Mouse (Mus musculus) spleen, adult 2 months (tissue): ENCODE results near the gene Vapb. TPM values are rescaled to one million over a fixed set of nuclear protein-coding genes. Genes with fewer than 3 reads are reported as not detected.

Experiments
- DNase-seq, 2 experiments: peaks; one replicate each; pipeline versions ENCODE4 v3.0.0 to v3.0.0-alpha.2; 2012 to 2021; ENCODE audit warnings: low spot score in 2 of 2, low read depth in 1 of 2
- H3K27ac ChIP-seq: fragments of 200-500 bp; 2 replicates; pipeline ENCODE4 v1.5.1; 2012; ENCODE audit warnings: low read length, inconsistent platforms; ENCODE audit not compliant: insufficient read depth
- H3K27me3 ChIP-seq: fragments of 200-500 bp; 2 replicates; pipeline ENCODE4 v1.6.1; 2012; ENCODE audit warnings: mild to moderate bottlenecking, moderate library complexity, low read length, inconsistent platforms; ENCODE audit not compliant: control insufficient read depth, insufficient read depth
- H3K36me3 ChIP-seq: fragments of 200-500 bp; 2 replicates; pipeline ENCODE4 v1.6.1; 2012; ENCODE audit warnings: mild to moderate bottlenecking, low read length, inconsistent platforms; ENCODE audit not compliant: control insufficient read depth, insufficient read depth
- H3K4me1 ChIP-seq: fragments of 200-500 bp; 2 replicates; pipeline ENCODE4 v1.6.1; 2011; ENCODE audit warnings: inconsistent platforms; ENCODE audit not compliant: control insufficient read depth, insufficient read depth, insufficient read length
- H3K4me3 ChIP-seq: fragments of 200-500 bp; 2 replicates; pipeline ENCODE4 v1.5.1; 2011; ENCODE audit warnings: mild to moderate bottlenecking, inconsistent platforms; ENCODE audit not compliant: insufficient read depth, insufficient read length; ENCODE audit errors: extremely low read depth
- CTCF ChIP-seq: fragments of 200-500 bp; IDR thresholded peaks from 2 replicates; pipeline ENCODE4 v1.5.1; 2011; ENCODE audit warnings: mild to moderate bottlenecking, inconsistent platforms; ENCODE audit not compliant: insufficient read depth, insufficient read length, insufficient replicate concordance; ENCODE audit errors: extremely low read depth
- POLR2A ChIP-seq: fragments of 200-500 bp; IDR thresholded peaks from 2 replicates; pipeline ENCODE4 v1.6.1; 2011; ENCODE audit warnings: low read depth, low read length, inconsistent platforms
- WGBS: fragments of 180-500 bp; shearing (Covaris S2); methylation state at CpG from one replicate; pipeline ENCODE4 v1.1.7; 2018; 5-methylcytosine and 5-hydroxymethylcytosine counted together
- polyA plus RNA-seq: library from polyadenylated mRNA; depleted of rRNA; stranded (reverse); fragments of >200 nt; gene quantifications from 2 replicates; pipeline ENCODE4 v1.2.3, GENCODE M21; 2012; rRNA removed

Gene Vapb
- polyA plus RNA-seq, 1 experiment = 6.9 TPM

DNA sequence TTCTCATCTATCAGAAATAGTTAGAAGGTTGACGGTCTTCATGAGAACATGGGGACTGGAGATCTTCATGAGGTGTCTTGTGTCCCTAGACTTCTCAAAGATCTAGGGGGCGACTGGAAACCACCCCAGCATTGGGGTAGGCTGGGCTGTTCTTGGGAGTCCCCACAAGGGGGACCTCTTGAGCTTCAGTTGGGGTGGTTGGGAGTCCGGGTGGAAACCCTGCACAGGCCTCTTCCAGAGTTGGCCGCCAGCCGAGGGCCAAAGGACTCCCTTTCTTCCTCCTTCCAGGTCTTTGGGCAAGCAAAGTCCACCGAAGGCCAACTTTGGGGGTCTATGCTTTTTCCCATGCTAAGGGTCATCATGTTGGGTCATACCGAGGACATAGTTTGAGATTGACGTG, 74.5 kb downstream of the Vapb start:
- no peak for TF ChIP-seq CTCF
- no peak for TF ChIP-seq POLR2A
- no peak for DNase-seq
- WGBS = 71% methylated on average over 8 of the region's 8 CpGs
- Histone ChIP-seq H3K27ac (no peak overlapping the region), H3K4me3 (no peak overlapping the region), H3K36me3 (no peaks in the 10 kb centered on the region), H3K27me3 (no peaks in the 10 kb centered on the region), H3K4me1 (no peaks in the 10 kb centered on the region)

GRCm38 (mm10) chr2:173813071-173813470, 75.8 kb downstream of the Vapb start:
- 68% methylated on average over 5 of the region's 5 CpGs for WGBS
- TF ChIP-seq POLR2A = no peak
- no peak for TF ChIP-seq CTCF

GRCm38 (mm10) chr2:173826287-173826686, 89.0 kb downstream of the Vapb start:
- no peaks in the 10 kb centered on the region for H3K36me3 ChIP-seq
- no peaks in the 10 kb centered on the region for H3K27me3 ChIP-seq
- no peak overlapping the region for H3K4me3 ChIP-seq
- 88% methylated on average over 4 of the region's 4 CpGs for WGBS
- no peak overlapping the region for H3K27ac ChIP-seq
- no peaks in the 10 kb centered on the region for H3K4me1 ChIP-seq
- no peak for DNase-seq
- TF ChIP-seq CTCF (no peak), POLR2A (no peak)

More at GRCm38 (mm10) chr2:173813071-173813470, 75.8 kb downstream of the Vapb start:
- Histone ChIP-seq H3K27ac (no peak overlapping the region), H3K4me1 (no peaks in the 10 kb centered on the region), H3K36me3 (no peaks in the 10 kb centered on the region), H3K4me3 (no peak overlapping the region), H3K27me3 (no peaks in the 10 kb centered on the region)
- DNase-seq = no peak

- H3K36me3 ChIP-seq = no peaks in the 10 kb centered on the region
- H3K27me3 ChIP-seq = no peaks in the 10 kb centered on the region
- no peak for TF ChIP-seq POLR2A
- TF ChIP-seq CTCF = no peak
- DNase-seq = no peak
- 92% methylated on average over 9 of the region's 9 CpGs for WGBS
- no peaks in the 10 kb centered on the region for H3K4me1 ChIP-seq
- no peak overlapping the region for H3K27ac ChIP-seq
- no peak overlapping the region for H3K4me3 ChIP-seq
These were observed 89.9 kb downstream of the Vapb start for GRCm38 (mm10) chr2:173827228-173827627.

DNA sequence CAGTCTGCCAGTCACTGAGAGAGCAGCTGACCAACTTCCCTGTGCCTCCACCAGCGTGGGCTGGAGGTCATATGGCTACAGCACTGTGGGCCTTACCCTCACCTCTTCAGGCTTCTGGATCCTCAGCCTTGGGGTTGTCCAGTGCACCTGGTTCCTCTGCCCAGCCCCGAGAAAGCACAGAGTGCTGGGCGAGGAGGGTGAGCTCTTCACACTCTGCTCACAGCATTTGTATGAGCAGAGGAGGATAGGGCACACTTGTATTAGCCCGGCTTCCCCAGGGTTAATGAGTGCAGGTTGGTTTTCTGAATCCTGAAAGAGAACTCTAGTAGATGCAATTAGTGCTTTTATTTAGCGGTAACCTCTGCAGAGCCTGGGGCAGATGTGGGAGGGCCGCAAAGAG, 90.8 kb downstream of the Vapb start:
- WGBS = 88% methylated on average over 6 of the region's 6 CpGs
- no peaks in the 10 kb centered on the region for H3K36me3 ChIP-seq
- no peak overlapping the region for H3K27ac ChIP-seq
- H3K27me3 ChIP-seq = no peaks in the 10 kb centered on the region
- no peak overlapping the region for H3K4me3 ChIP-seq
- TF ChIP-seq POLR2A (no peak), CTCF (no peak)
- DNase-seq = no peak
- no peaks in the 10 kb centered on the region for H3K4me1 ChIP-seq

- Histone ChIP-seq H3K36me3 (no peaks in the 10 kb centered on the region), H3K4me1 (no peaks in the 10 kb centered on the region), H3K27me3 (no peaks in the 10 kb centered on the region), H3K4me3 (no peak overlapping the region), H3K27ac (no peak overlapping the region)
- TF ChIP-seq CTCF (no peak), POLR2A (no peak)
- no peak for DNase-seq
- WGBS = 79% methylated on average over 7 of the region's 7 CpGs
These were observed 95.6 kb downstream of the Vapb start for GRCm38 (mm10) chr2:173832828-173833492.

Other genes starting within 250 kb of the Vapb start
- gene 1700021F07Rik, start 214.9 kb upstream of the Vapb start, polyA plus RNA-seq = not detected in 2 replicates
- not detected in 2 replicates for gene Ankrd60, start 159.1 kb upstream of the Vapb start, polyA plus RNA-seq
- 18.7 and 29.6 TPM in 2 replicates for gene Rab22a, start 77.8 kb upstream of the Vapb start, polyA plus RNA-seq
- not detected in 2 replicates for gene 1700010B08Rik, start 18.1 kb upstream of the Vapb start, polyA plus RNA-seq